Mouse (Mus musculus): ENCODE measurements around the gene Glis2. TPM values are rescaled to one million over a fixed set of nuclear protein-coding genes. Genes with fewer than 3 reads are reported as not detected.
A peak's percentile ranks its signal among the peaks of the same experiment; 100 is the strongest.

The Glis2 gene
- total RNA-seq (2012; rRNA removed) (2.1 and 2.5 TPM in 2 replicates), total RNA-seq (2014; rRNA removed) (0.39 and 0.59 TPM in 2 replicates), polyA plus RNA-seq (2012; ENCODE audit: insufficient read length, low read depth) (3.2 and 3.3 TPM in 2 replicates)

- H3K27ac ChIP-seq (ENCODE audit: insufficient read depth, low read depth), result no peak within 1 kb of the TSS
- TF ChIP-seq POLR2A (IDR thresholded peaks at IDR 0.05; ENCODE audit: low read depth, low read length), result no peak
- TF ChIP-seq SIN3A (IDR thresholded peaks at IDR 0.05; ENCODE audit: low read length), result no peak
- TF ChIP-seq NRF1 (IDR thresholded peaks at IDR 0.05; ENCODE audit: low read depth, low read length), result peak; percentile 50; the same call in 1 of the 2 replicates
- TF ChIP-seq CHD2 (IDR thresholded peaks at IDR 0.05; ENCODE audit: low read length), result no peak
- no peak for TF ChIP-seq ETS1 (conservative IDR thresholded peaks at IDR 0.05; ENCODE audit: low read depth, low read length)
- peak; percentile 71; the same call in 1 of the 2 replicates for TF ChIP-seq MAZ (IDR thresholded peaks at IDR 0.05; ENCODE audit: low read depth, low read length)
- TF ChIP-seq KAT2A (IDR thresholded peaks at IDR 0.05; ENCODE audit: insufficient replicate concordance, low read length), result no peak
- TF ChIP-seq JUND (conservative IDR thresholded peaks at IDR 0.05; ENCODE audit: low read depth, low read length), result no peak
- TF ChIP-seq ZNF384 (IDR thresholded peaks at IDR 0.05; ENCODE audit: low read depth, low read length), result no peak
- no peak for TF ChIP-seq ZC3H11A (IDR thresholded peaks at IDR 0.05; ENCODE audit: low read depth, low read length)
- TF ChIP-seq SMC3 (IDR thresholded peaks at IDR 0.05; ENCODE audit: low read depth, low read length), result no peak
- TF ChIP-seq ZKSCAN1 (IDR thresholded peaks at IDR 0.05; ENCODE audit: borderline replicate concordance, low read depth, low read length), result no peak
Observed at GRCm38 (mm10) chr16:4593971-4594813, at the start of gene Glis2. Gene Glis2 (plus strand): TSS chr16:4594713.

GRCm38 (mm10) chr16:4544845-4545244 lies 49.7 kb upstream of the Glis2 start:
- Histone ChIP-seq H3K4me2 (ENCODE audit: insufficient read depth, low read depth, poor library complexity, severe bottlenecking) (no peak overlapping the region), H3K27me3 (replicated peaks) (no peaks in the 10 kb centered on the region), H3K27ac (ENCODE audit: insufficient read depth, low read depth) (no peak overlapping the region), H3K36me3 (replicated peaks in 1 of 2; ENCODE audit: control insufficient read depth in 1 of 2, insufficient read depth in 1 of 2, low read length in 1 of 2) (peaks cover 38 to 64% of the 10 kb centered on the region in 2 experiments), H3K9ac (ENCODE audit: insufficient read depth, low read depth) (no peak overlapping the region), H3K9me3 (replicated peaks; ENCODE audit: low read length) (peaks cover 4% of the 10 kb centered on the region), H3K4me1 (ENCODE audit: control insufficient read depth in 1 of 2, insufficient read depth in 2 of 2) (peaks cover 5 to 34% of the 10 kb centered on the region in 2 experiments), H3K79me2 (replicated peaks; ENCODE audit: control insufficient read depth, extremely low read depth, insufficient read depth, poor library complexity, severe bottlenecking) (no peaks in the 10 kb centered on the region), H3K4me3 (replicated peaks in 1 of 3; ENCODE audit: low read depth in 2 of 3, low read length in 2 of 3, poor library complexity in 1 of 3) (no peak overlapping the region)
- dilution Hi-C loops (cut with MboI; ENCODE audit: extremely low pct_ligation_motif_present, extremely low pct_unique_long_range_greater_than_20kb, low sequenced_read_pairs), result no loop called here
- no peak for TF ChIP-seq ZNF384 (IDR thresholded peaks at IDR 0.05; ENCODE audit: low read depth, low read length)
- no peak for TF ChIP-seq NRF1 (IDR thresholded peaks at IDR 0.05; ENCODE audit: low read depth, low read length)
- no peak for TF ChIP-seq POLR2A (IDR thresholded peaks at IDR 0.05; ENCODE audit: low read depth, low read length)
- TF ChIP-seq ZMIZ1 (IDR thresholded peaks at IDR 0.05; ENCODE audit: low read depth, low read length), result no peak
- in situ Hi-C loops (cut with MboI; ENCODE audit: low pct_ligation_motif_present, low pct_unique_long_range_greater_than_20kb, low sequenced_read_pairs), result loop anchor here (5.0 kb wide), 1 partner anchor 238 kb away; no protein-coding TSS in a partner anchor
- DNase-seq (ENCODE audit: extremely low read depth), result no peak

More at GRCm38 (mm10) chr16:4593971-4594813, at the start of gene Glis2:
- Histone ChIP-seq H3K79me2 (replicated peaks; ENCODE audit: control insufficient read depth, extremely low read depth, insufficient read depth, poor library complexity, severe bottlenecking) (no peaks in the 10 kb centered on the region), H3K4me3 (replicated peaks in 1 of 3; ENCODE audit: low read depth in 2 of 3, low read length in 2 of 3, poor library complexity in 1 of 3) (peak within 1 kb of the TSS; percentile 52 to 66 (median 59)), H3K36me3 (replicated peaks in 1 of 2; ENCODE audit: control insufficient read depth in 1 of 2, insufficient read depth in 1 of 2, low read length in 1 of 2) (no peaks in the 10 kb centered on the region), H3K4me1 (ENCODE audit: control insufficient read depth in 1 of 2, insufficient read depth in 2 of 2) (peaks cover 17 to 35% of the 10 kb centered on the region in 2 experiments), H3K27me3 (replicated peaks) (peaks cover 30% of the 10 kb centered on the region), H3K9ac (ENCODE audit: insufficient read depth, low read depth) (peak within 1 kb of the TSS; percentile 88), H3K9me3 (replicated peaks; ENCODE audit: low read length) (no peaks in the 10 kb centered on the region), H3K4me2 (ENCODE audit: insufficient read depth, low read depth, poor library complexity, severe bottlenecking) (peak within 1 kb of the TSS; percentile 78)
- dilution Hi-C loops (cut with MboI; ENCODE audit: extremely low pct_ligation_motif_present, extremely low pct_unique_long_range_greater_than_20kb, low sequenced_read_pairs) (no loop called here), in situ Hi-C loops (cut with MboI; ENCODE audit: low pct_ligation_motif_present, low pct_unique_long_range_greater_than_20kb, low sequenced_read_pairs) (no loop called here)
- peak; percentile 42 for DNase-seq (ENCODE audit: extremely low read depth)

Data from CH12.LX (cell line).